Mouse (Mus musculus) urinary bladder, postnatal 25 days (tissue): ENCODE measurements around the gene Cux1.
A peak's percentile ranks its signal among the peaks of the same experiment; 100 is the strongest.
"Not testable (repeated sequence)": the region's sequence is repeated elsewhere in the genome, so short reads cannot be mapped to it uniquely, and the experiment has no call there.

Experiments
- DNase-seq: peaks from one replicate; pipeline ENCODE4 v3.0.0; 2022; ENCODE audit warnings: low spot score

The Cux1 gene

GRCm38 (mm10) chr5:136470985-136471735, 96.1 kb downstream of the Cux1 start:
- DNase-seq = not testable (repeated sequence)

- no peak for DNase-seq
Observed at GRCm38 (mm10) chr5:136469301-136469700, 98.0 kb downstream of the Cux1 start.

GRCm38 (mm10) chr5:136467360-136467999, 99.8 kb downstream of the Cux1 start:
- DNase-seq = peak; percentile 23

- DNase-seq = peak; percentile 37
Observed at GRCm38 (mm10) chr5:136465770-136466406, 101.4 kb downstream of the Cux1 start.

GRCm38 (mm10) chr5:136465366-136465765, 101.9 kb downstream of the Cux1 start:
- no peak for DNase-seq

GRCm38 (mm10) chr5:136464849-136465248, 102.4 kb downstream of the Cux1 start:
- DNase-seq = no peak

GRCm38 (mm10) chr5:136464128-136464527, 103.2 kb downstream of the Cux1 start:
- DNase-seq = no peak

- no peak for DNase-seq
Observed at GRCm38 (mm10) chr5:136462613-136463012, 104.7 kb downstream of the Cux1 start.

- no peak for DNase-seq
Observed at GRCm38 (mm10) chr5:136459901-136460300, 107.4 kb downstream of the Cux1 start.

- no peak for DNase-seq
Observed at GRCm38 (mm10) chr5:136458893-136459499, 108.3 kb downstream of the Cux1 start.

GRCm38 (mm10) chr5:136458102-136458863, 109.0 kb downstream of the Cux1 start:
- no peak for DNase-seq

- DNase-seq = no peak
Observed at GRCm38 (mm10) chr5:136456395-136456794, 110.9 kb downstream of the Cux1 start.

GRCm38 (mm10) chr5:136452681-136453080, 114.6 kb downstream of the Cux1 start:
- no peak for DNase-seq

- no peak for DNase-seq
Observed at GRCm38 (mm10) chr5:136449801-136450200, 117.5 kb downstream of the Cux1 start.

- DNase-seq = no peak
Observed at GRCm38 (mm10) chr5:136445967-136446366, 121.3 kb downstream of the Cux1 start.

- DNase-seq = no peak
Observed at GRCm38 (mm10) chr5:136442238-136443187, 124.8 kb downstream of the Cux1 start.

- DNase-seq = no peak
Observed at GRCm38 (mm10) chr5:136429647-136430046, 137.6 kb downstream of the Cux1 start.

- no peak for DNase-seq
Observed at GRCm38 (mm10) chr5:136428498-136429060, 138.7 kb downstream of the Cux1 start.

GRCm38 (mm10) chr5:136427772-136428497, 139.4 kb downstream of the Cux1 start:
- DNase-seq = no peak
